20 mouse cellular contexts compared by ENCODE assay signal in the genomic region with DNA sequence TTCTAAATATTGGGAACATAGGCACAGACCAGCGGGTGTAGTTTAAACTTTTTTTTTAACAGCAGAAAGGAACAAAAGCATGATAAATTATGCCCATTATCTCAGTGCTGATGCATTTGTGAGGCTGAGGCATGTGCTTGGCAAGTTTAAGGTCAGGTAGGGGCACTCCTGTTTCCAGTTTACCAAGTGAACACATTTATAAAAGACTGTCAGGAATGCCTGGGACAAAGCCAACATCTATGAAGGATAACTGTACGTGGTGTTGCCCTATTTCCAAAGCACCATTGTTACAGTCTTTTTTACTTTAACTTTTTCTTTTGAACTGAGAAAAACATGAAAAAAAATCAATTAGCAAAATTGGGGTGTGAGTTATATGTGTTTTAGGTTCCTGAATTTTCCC. TPM values are rescaled to one million over a fixed set of nuclear protein-coding genes. Genes with fewer than 3 reads are reported as not detected.
DNase-seq lines count a peak whose midpoint lies in the region; ATAC-seq lines count a peak whose summit lies in the region.
"Had no signal": no experiment of that assay in that cellular context is flagged by ENCODE, and none has a peak within 500 bp of the region (broad histone marks: within the 10 kb centered on the region; RNA-seq: fewer than 3 reads in every experiment).

No protein-coding gene starts in this region.

- no peak for ATAC-seq in heart, embryonic 16.5 days (replicated peaks; ENCODE audit: extremely low read depth, insufficient read depth, low FRiP score)
- ATAC-seq: forebrain, embryonic 14.5 days; intestine, embryonic 15.5 days had no signal

- peaks cover 19% of the 10 kb centered on the region for H3K36me3 ChIP-seq in heart, embryonic 16.5 days (ENCODE audit: control insufficient read depth, insufficient read depth)

- H3K4me1 ChIP-seq in heart, embryonic 16.5 days (ENCODE audit: control insufficient read depth, insufficient read depth, low read length) = peaks cover 8% of the 10 kb centered on the region; the same call in 1 of the 2 replicates
- H3K4me1 ChIP-seq: embryonic facial prominence, embryonic 10.5 days; forebrain, embryonic 10.5 days; hindbrain, embryonic 10.5 days; intestine, embryonic 15.5 days had no signal

- no peaks in the 10 kb centered on the region for H3K9me3 ChIP-seq in heart, embryonic 16.5 days (replicated peaks; ENCODE audit: control insufficient read depth, low read length)
- H3K9me3 ChIP-seq: embryonic facial prominence, embryonic 10.5 days; forebrain, embryonic 10.5 days; heart, embryonic 15.5 days; hindbrain, embryonic 10.5 days; intestine, embryonic 15.5 days had no signal

- H3K9ac ChIP-seq in heart, embryonic 16.5 days (ENCODE audit: low read length) = no peak overlapping the region
- H3K9ac ChIP-seq: heart, embryonic 15.5 days; hindbrain, embryonic 14.5 days; intestine, embryonic 15.5 days had no signal

- 42% methylated on average over 2 of the region's 2 CpGs for WGBS in heart, embryonic 16.5 days

- H3K27ac ChIP-seq in heart, embryonic 16.5 days (ENCODE audit: low read length) = peak overlapping the region; percentile 40; the same call in 1 of the 2 replicates
- H3K27ac ChIP-seq: embryonic facial prominence, embryonic 10.5 days; forebrain, embryonic 10.5 days; gastrocnemius, adult 2 months; heart, embryonic 15.5 days; hindbrain, embryonic 10.5 days; hindbrain, embryonic 14.5 days; intestine, embryonic 15.5 days had no signal

- H3K27me3 ChIP-seq in heart, embryonic 16.5 days (ENCODE audit: control insufficient read depth, insufficient read depth, low read length) = no peaks in the 10 kb centered on the region
- H3K27me3 ChIP-seq: CH12.LX; heart, embryonic 15.5 days; intestine, embryonic 15.5 days had no signal

- no peak for DNase-seq in heart, adult 18-20 months
- DNase-seq in lung, postnatal 25 days (ENCODE audit: low spot score) = peak; percentile 7
- no peak for DNase-seq in lung, adult 18-20 months
- peak; percentile 60 for DNase-seq in NIH3T3 (ENCODE audit: low read depth)
- no peak for DNase-seq in left cerebral cortex, adult 9 months (ENCODE audit: low spot score in 2 of 2)
- DNase-seq: adrenal gland, adult 8-10 months; cerebellum, adult 18-20 months; cerebellum, adult 9-11 months; gastrocnemius, adult 2 months; gastrocnemius, postnatal 25 days had no signal

- H3K4me3 ChIP-seq in heart, embryonic 16.5 days (ENCODE audit: low read length) = no peak overlapping the region
- H3K4me3 ChIP-seq: embryonic facial prominence, embryonic 10.5 days; forebrain, embryonic 10.5 days; gastrocnemius, adult 2 months; heart, embryonic 15.5 days; hindbrain, embryonic 10.5 days; intestine, embryonic 15.5 days had no signal

- no peak overlapping the region for H3K4me2 ChIP-seq in heart, embryonic 16.5 days (ENCODE audit: low read depth, low read length)
- H3K4me2 ChIP-seq: heart, embryonic 11.5 days; heart, embryonic 15.5 days; hindbrain, embryonic 14.5 days; intestine, embryonic 15.5 days had no signal

RNA-seq across cellular contexts. Expression of a gene that starts 27.1 kb away (rescaled TPM):
- polyA plus RNA-seq in heart, embryonic 16.5 days (2015; fragmentation: Nextera tagmentation; extraction: Ambion mirVana) = 0.10 and 0.13 TPM in 2 replicates
- total RNA-seq in heart, adult 18-20 months (2021) = under 1 TPM; 0.21 to 0.37 TPM
- polyA plus RNA-seq: forebrain, embryonic 14.5 days; hindbrain, embryonic 14.5 days had no signal

RNA-seq across cellular contexts. Expression of a gene that starts 53.0 kb away (rescaled TPM):
- polyA plus RNA-seq in heart, embryonic 16.5 days (2015; fragmentation: Nextera tagmentation; extraction: Ambion mirVana) = 0.71 and 0.87 TPM in 2 replicates
- total RNA-seq in heart, adult 18-20 months (2021) = 1 to 10 TPM; 1.3 to 1.4 TPM

RNA-seq across cellular contexts. Expression of a gene that starts 58.8 kb away (rescaled TPM):
- 28.3 and 31.9 TPM in 2 replicates for polyA plus RNA-seq in heart, embryonic 16.5 days (2015; fragmentation: Nextera tagmentation; extraction: Ambion mirVana)
- 10 to 100 TPM; 79.5 to 96.8 TPM for total RNA-seq in heart, adult 18-20 months (2021)

Comparison
In these comparisons a context has a peak if more than half of its experiments do, and no peak if none do; other contexts are left out.
1. DNase-seq: peak in lung, postnatal 25 days (single experiment) and NIH3T3 (single experiment); none in heart, adult 18-20 months (0 of 2), lung, adult 18-20 months (0 of 2) and left cerebral cortex, adult 9 months (0 of 2).